Mouse (Mus musculus): ENCODE measurements around the gene Flywch2. TPM values are rescaled to one million over a fixed set of nuclear protein-coding genes. Genes with fewer than 3 reads are reported as not detected.

Flywch2 gene
- polyA plus RNA-seq, 1 experiment from 2014 or later, result 4.8 TPM

GRCm38 (mm10) chr17:23815641-23816040 is 29.8 kb upstream of the Flywch2 start:
- H3K9ac ChIP-seq, result no peak overlapping the region
- peaks cover 10% of the 10 kb centered on the region for H3K9me3 ChIP-seq (replicated peaks)
- ATAC-seq (replicated peaks; ENCODE audit: insufficient number of reproducible peaks, insufficient read depth, low FRiP score, low read depth), result no peak
- 97% methylated on average over 16 of the region's 16 CpGs for WGBS
- H3K4me3 ChIP-seq, result no peak overlapping the region
- peaks cover 97% of the 10 kb centered on the region for H3K36me3 ChIP-seq
- H3K27ac ChIP-seq, result no peak overlapping the region
- no peak overlapping the region for H3K4me2 ChIP-seq
- no peaks in the 10 kb centered on the region for H3K27me3 ChIP-seq
- H3K4me1 ChIP-seq (replicated peaks), result no peaks in the 10 kb centered on the region

- peaks cover 31% of the 10 kb centered on the region for H3K4me1 ChIP-seq (replicated peaks)
- no peak for ATAC-seq (replicated peaks; ENCODE audit: insufficient number of reproducible peaks, insufficient read depth, low FRiP score, low read depth)
- H3K27me3 ChIP-seq, result no peaks in the 10 kb centered on the region
- no peak overlapping the region for H3K9ac ChIP-seq
- peaks cover 53% of the 10 kb centered on the region for H3K36me3 ChIP-seq
- 87% methylated on average over 3 of the region's 3 CpGs for WGBS
- no peak overlapping the region for H3K4me3 ChIP-seq
- H3K9me3 ChIP-seq (replicated peaks), result no peaks in the 10 kb centered on the region
- H3K4me2 ChIP-seq, result no peak overlapping the region
- H3K27ac ChIP-seq, result no peak overlapping the region
Observed at GRCm38 (mm10) chr17:23807918-23808317, 22.0 kb upstream of the Flywch2 start.

GRCm38 (mm10) chr17:23806867-23807266 is 21.0 kb upstream of the Flywch2 start:
- no peak overlapping the region for H3K9ac ChIP-seq
- H3K27ac ChIP-seq, result 0 out of 2 replicates have a peak overlapping the region, but pooled peaks have one; percentile 20

GRCm38 (mm10) chr17:23804426-23805085 is 18.7 kb upstream of the Flywch2 start:
- Histone ChIP-seq H3K4me2 (peak overlapping the region; percentile 75), H3K9me3 (replicated peaks) (no peaks in the 10 kb centered on the region), H3K4me1 (replicated peaks) (peaks cover 31% of the 10 kb centered on the region), H3K9ac (peak overlapping the region; percentile 90), H3K27ac (peak overlapping the region; percentile 94), H3K36me3 (peaks cover 19% of the 10 kb centered on the region), H3K27me3 (no peaks in the 10 kb centered on the region), H3K4me3 (peak overlapping the region; percentile 72)
- WGBS, result 2% methylated on average over 8 of the region's 8 CpGs
- no peak for ATAC-seq (replicated peaks; ENCODE audit: insufficient number of reproducible peaks, insufficient read depth, low FRiP score, low read depth)

More at GRCm38 (mm10) chr17:23806867-23807266, 21.0 kb upstream of the Flywch2 start:
- no peak for ATAC-seq (replicated peaks; ENCODE audit: insufficient number of reproducible peaks, insufficient read depth, low FRiP score, low read depth)
- Histone ChIP-seq H3K9me3 (replicated peaks) (no peaks in the 10 kb centered on the region), H3K27me3 (no peaks in the 10 kb centered on the region), H3K4me3 (peak overlapping the region; percentile 16; the same call in 1 of the 2 replicates), H3K4me1 (replicated peaks) (peaks cover 31% of the 10 kb centered on the region), H3K4me2 (peak overlapping the region; percentile 75), H3K36me3 (peaks cover 42% of the 10 kb centered on the region)
- 60% methylated on average over 25 of the region's 25 CpGs for WGBS

GRCm38 (mm10) chr17:23803366-23804041 is 17.6 kb upstream of the Flywch2 start:
- under 1% methylated on average over 56 of the region's 83 CpGs for WGBS
- Histone ChIP-seq H3K27ac (peak overlapping the region; percentile 94), H3K27me3 (no peaks in the 10 kb centered on the region), H3K4me2 (peak overlapping the region; percentile 75), H3K9me3 (replicated peaks) (no peaks in the 10 kb centered on the region), H3K36me3 (peaks cover 9% of the 10 kb centered on the region), H3K4me1 (replicated peaks) (peaks cover 31% of the 10 kb centered on the region), H3K9ac (peak overlapping the region; percentile 90), H3K4me3 (peak overlapping the region; percentile 72)
- peak; percentile 50 for ATAC-seq (replicated peaks; ENCODE audit: insufficient number of reproducible peaks, insufficient read depth, low FRiP score, low read depth)

GRCm38 (mm10) chr17:23802746-23803365 is 17.0 kb upstream of the Flywch2 start:
- Histone ChIP-seq H3K9ac (peak overlapping the region; percentile 90), H3K27ac (peak overlapping the region; percentile 94), H3K4me1 (replicated peaks) (peaks cover 31% of the 10 kb centered on the region), H3K4me3 (peak overlapping the region; percentile 72), H3K4me2 (peak overlapping the region; percentile 75), H3K27me3 (no peaks in the 10 kb centered on the region), H3K36me3 (peaks cover 2% of the 10 kb centered on the region), H3K9me3 (replicated peaks) (no peaks in the 10 kb centered on the region)
- ATAC-seq (replicated peaks; ENCODE audit: insufficient number of reproducible peaks, insufficient read depth, low FRiP score, low read depth), result peak; percentile 98
- WGBS, result under 1% methylated on average over 59 of the region's 60 CpGs

GRCm38 (mm10) chr17:23801627-23802026 is 15.7 kb upstream of the Flywch2 start:
- Histone ChIP-seq H3K27me3 (no peaks in the 10 kb centered on the region), H3K9me3 (replicated peaks) (no peaks in the 10 kb centered on the region), H3K4me3 (no peak overlapping the region), H3K36me3 (no peaks in the 10 kb centered on the region), H3K4me2 (no peak overlapping the region), H3K27ac (no peak overlapping the region), H3K4me1 (replicated peaks) (peaks cover 21% of the 10 kb centered on the region), H3K9ac (no peak overlapping the region)
- ATAC-seq (replicated peaks; ENCODE audit: insufficient number of reproducible peaks, insufficient read depth, low FRiP score, low read depth), result no peak
- 93% methylated on average over 10 of the region's 10 CpGs for WGBS

GRCm38 (mm10) chr17:23797316-23797715 is 11.4 kb upstream of the Flywch2 start:
- Histone ChIP-seq H3K9me3 (replicated peaks) (no peaks in the 10 kb centered on the region), H3K27me3 (no peaks in the 10 kb centered on the region), H3K9ac (no peak overlapping the region), H3K27ac (no peak overlapping the region), H3K4me3 (no peak overlapping the region), H3K36me3 (no peaks in the 10 kb centered on the region), H3K4me1 (replicated peaks) (no peaks in the 10 kb centered on the region), H3K4me2 (no peak overlapping the region)
- WGBS, result 59% methylated on average over 7 of the region's 7 CpGs
- no peak for ATAC-seq (replicated peaks; ENCODE audit: insufficient number of reproducible peaks, insufficient read depth, low FRiP score, low read depth)

- Histone ChIP-seq H3K4me2 (no peak overlapping the region), H3K9ac (no peak overlapping the region), H3K9me3 (replicated peaks) (no peaks in the 10 kb centered on the region), H3K27me3 (no peaks in the 10 kb centered on the region), H3K27ac (no peak overlapping the region), H3K4me3 (no peak overlapping the region), H3K4me1 (replicated peaks) (peaks cover 6% of the 10 kb centered on the region), H3K36me3 (no peaks in the 10 kb centered on the region)
- 91% methylated on average over 8 of the region's 8 CpGs for WGBS
- ATAC-seq (replicated peaks; ENCODE audit: insufficient number of reproducible peaks, insufficient read depth, low FRiP score, low read depth), result no peak
Observed at GRCm38 (mm10) chr17:23795323-23795722, 9.4 kb upstream of the Flywch2 start.

GRCm38 (mm10) chr17:23791079-23791357 is 5.1 kb upstream of the Flywch2 start:
- H3K9me3 ChIP-seq (replicated peaks), result no peaks in the 10 kb centered on the region
- H3K4me2 ChIP-seq, result peak overlapping the region; percentile 80
- H3K27me3 ChIP-seq, result no peaks in the 10 kb centered on the region
- H3K4me1 ChIP-seq (replicated peaks), result peaks cover 19% of the 10 kb centered on the region
- H3K4me3 ChIP-seq, result peak overlapping the region; percentile 50
- H3K9ac ChIP-seq, result no peak overlapping the region; the same call in 1 of the 2 replicates
- 0 out of 2 replicates have a peak, but pooled peaks have one; percentile 20 for ATAC-seq (replicated peaks; ENCODE audit: insufficient number of reproducible peaks, insufficient read depth, low FRiP score, low read depth)
- peak overlapping the region; percentile 85 for H3K27ac ChIP-seq
- H3K36me3 ChIP-seq, result no peaks in the 10 kb centered on the region
- WGBS, result 47% methylated on average over 2 of the region's 2 CpGs

GRCm38 (mm10) chr17:23790269-23791078 is 4.6 kb upstream of the Flywch2 start, which contains the start of gene Srrm2:
Srrm2 (plus strand) TSS chr17:23790532.
- Histone ChIP-seq H3K4me2 (peak within 1 kb of the TSS; percentile 80), H3K9ac (peak within 1 kb of the TSS; percentile 63), H3K27me3 (no peaks in the 10 kb centered on the region), H3K4me1 (replicated peaks) (peaks cover 25% of the 10 kb centered on the region), H3K4me3 (peak within 1 kb of the TSS; percentile 50), H3K9me3 (replicated peaks) (no peaks in the 10 kb centered on the region), H3K36me3 (no peaks in the 10 kb centered on the region), H3K27ac (peak within 1 kb of the TSS; percentile 85)
- ATAC-seq (replicated peaks; ENCODE audit: insufficient number of reproducible peaks, insufficient read depth, low FRiP score, low read depth), result peak; percentile 66
- WGBS, result 3% methylated on average over 29 of the region's 29 CpGs
